Mouse (Mus musculus) liver, embryonic 13.5 days (tissue): ENCODE results near the gene Tmtc1. TPM values are rescaled to one million over a fixed set of nuclear protein-coding genes. Genes with fewer than 3 reads are reported as not detected.

Experiments used
- ATAC-seq: fragments of 200-750 bp; cut with Nextera tagmentation; 2 replicates; pipeline ENCODE4 v1.8.0; 2017; ENCODE audit warnings: low read depth, mild to moderate bottlenecking, moderate number of reproducible peaks, moderate library complexity
- DNase-seq: peaks from one replicate; pipeline ENCODE4 v3.0.0; 2022
- H3K27ac ChIP-seq: fragments of 300-500 bp; sonication (generic); 2 replicates; pipeline ENCODE4 v1.5.1; 2015; ENCODE audit warnings: moderate library complexity, mild to moderate bottlenecking, inconsistent platforms
- H3K27me3 ChIP-seq: fragments of 300-500 bp; sonication (generic); 2 replicates; pipeline ENCODE4 v1.6.1; 2015; ENCODE audit warnings: mild to moderate bottlenecking, inconsistent platforms
- H3K36me3 ChIP-seq: fragments of 300-500 bp; sonication (generic); 2 replicates; pipeline ENCODE4 v1.6.1; 2015; ENCODE audit warnings: mild to moderate bottlenecking, inconsistent platforms
- H3K4me1 ChIP-seq: fragments of 300-500 bp; sonication (generic); replicated peaks from 2 replicates; pipeline ENCODE4 v1.6.1; 2015; ENCODE audit warnings: inconsistent platforms
- H3K4me2 ChIP-seq: fragments of 300-500 bp; sonication (generic); 2 replicates; pipeline ENCODE4 v1.6.1; 2015; ENCODE audit warnings: inconsistent platforms, mild to moderate bottlenecking, moderate library complexity
- H3K4me3 ChIP-seq: fragments of 300-500 bp; sonication (generic); replicated peaks from 2 replicates; pipeline ENCODE4 v1.5.1; 2015; ENCODE audit warnings: mild to moderate bottlenecking, inconsistent platforms
- H3K9ac ChIP-seq: fragments of 300-500 bp; sonication (generic); 2 replicates; pipeline ENCODE4 v1.6.1; 2015; ENCODE audit warnings: mild to moderate bottlenecking, inconsistent platforms
- H3K9me3 ChIP-seq: fragments of 300-500 bp; sonication (generic); replicated peaks from 2 replicates; pipeline ENCODE4 v1.6.1; 2016; ENCODE audit warnings: inconsistent platforms
- WGBS: fragments of 180-500 bp; shearing (Covaris S2); methylation state at CpG from one replicate; pipeline ENCODE4 v1.1.7; 2015; ENCODE audit not compliant: insufficient replicate concordance; 5-methylcytosine and 5-hydroxymethylcytosine counted together
- polyA plus RNA-seq: library from polyadenylated mRNA; unstranded; fragments of >200 nt; fragmentation: Nextera tagmentation; extraction: Ambion mirVana; gene quantifications from 2 replicates; pipeline ENCODE4 v1.2.1, GENCODE M21; 2015

Gene Tmtc1
- polyA plus RNA-seq, 1 experiment from 2014 or later, result 0.10 TPM

DNA sequence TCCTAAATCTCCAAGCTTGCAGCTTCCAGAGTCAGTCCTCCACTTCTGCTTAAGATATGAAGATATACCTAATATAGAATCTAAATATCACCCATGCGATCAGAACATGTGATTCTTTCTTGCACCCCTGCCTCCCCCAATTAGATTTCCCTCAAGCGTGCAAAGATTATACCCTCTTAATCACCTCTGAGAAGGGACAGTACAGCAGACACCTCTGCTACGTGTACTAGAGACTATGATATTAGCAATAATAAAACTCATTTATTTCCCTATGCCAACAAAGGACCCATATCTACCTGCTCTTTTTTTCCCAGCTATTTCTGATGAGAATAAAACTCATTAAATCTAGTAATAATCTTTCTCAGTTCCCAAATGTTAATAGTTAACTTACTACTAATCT, 49.9 kb downstream of the Tmtc1 start:
- no peak for ATAC-seq
- H3K9me3 ChIP-seq, result no peaks in the 10 kb centered on the region
- H3K4me2 ChIP-seq, result no peak overlapping the region
- no peak for DNase-seq
- 0 out of 2 replicates have a peak, but pooled peaks cover 3% of the 10 kb centered on the region for H3K27me3 ChIP-seq
- H3K36me3 ChIP-seq, result no peaks in the 10 kb centered on the region
- no peaks in the 10 kb centered on the region for H3K4me1 ChIP-seq
- 73% methylated on average over 3 of the region's 3 CpGs for WGBS
- no peak overlapping the region for H3K9ac ChIP-seq
- H3K4me3 ChIP-seq, result no peak overlapping the region
- H3K27ac ChIP-seq, result no peak overlapping the region

DNA sequence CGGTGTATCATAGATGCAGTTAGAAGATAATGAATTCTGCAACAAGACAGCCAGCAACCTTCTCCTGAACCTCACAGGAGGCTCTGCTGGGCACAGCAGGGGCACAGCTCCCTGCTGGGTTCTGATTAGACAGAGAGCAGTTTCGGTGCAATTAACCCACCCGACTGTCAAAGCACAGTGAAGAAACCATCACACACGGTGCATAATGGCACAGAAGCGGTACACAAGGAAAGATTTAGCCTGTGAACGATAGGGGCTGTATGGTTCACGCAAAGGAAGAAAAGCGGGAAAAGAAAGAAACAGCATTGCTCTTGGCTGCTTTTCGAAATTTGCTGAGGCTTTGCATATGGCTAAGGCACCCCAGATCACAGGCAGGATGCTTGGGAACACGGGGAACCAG, 52.0 kb downstream of the Tmtc1 start:
- Histone ChIP-seq H3K36me3 (no peaks in the 10 kb centered on the region), H3K27ac (no peak overlapping the region), H3K27me3 (no peaks in the 10 kb centered on the region), H3K4me3 (no peak overlapping the region), H3K9me3 (no peaks in the 10 kb centered on the region), H3K4me2 (no peak overlapping the region), H3K4me1 (no peaks in the 10 kb centered on the region), H3K9ac (no peak overlapping the region)
- 59% methylated on average over 10 of the region's 10 CpGs for WGBS
- no peak for DNase-seq
- no peak for ATAC-seq

DNA sequence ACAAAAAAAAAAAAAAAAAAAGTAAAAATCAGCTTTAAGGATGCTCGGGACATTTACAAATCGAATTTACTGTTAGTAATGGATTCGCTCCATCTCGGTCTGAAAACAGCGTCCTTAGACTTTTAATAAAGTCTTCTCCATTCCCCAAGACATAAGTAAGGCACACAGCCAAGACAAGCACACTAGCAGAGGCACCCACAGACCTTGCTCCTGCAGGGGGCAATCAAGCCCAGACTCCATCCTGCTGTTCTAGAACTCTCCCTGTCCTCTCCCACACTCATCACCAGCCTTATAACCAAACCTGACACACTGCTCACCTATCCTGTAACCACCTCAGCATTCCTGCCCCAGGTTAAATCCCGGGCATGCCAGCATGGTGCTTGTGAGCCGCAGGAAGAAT, 52.9 kb downstream of the Tmtc1 start:
- ATAC-seq (no peak), DNase-seq (no peak)
- no peaks in the 10 kb centered on the region for H3K27me3 ChIP-seq
- H3K4me1 ChIP-seq, result no peaks in the 10 kb centered on the region
- no peak overlapping the region for H3K4me3 ChIP-seq
- no peak overlapping the region for H3K4me2 ChIP-seq
- H3K36me3 ChIP-seq, result no peaks in the 10 kb centered on the region
- no peak overlapping the region for H3K9ac ChIP-seq
- H3K9me3 ChIP-seq, result no peaks in the 10 kb centered on the region
- H3K27ac ChIP-seq, result no peak overlapping the region
- WGBS, result 68% methylated on average over 7 of the region's 7 CpGs

DNA sequence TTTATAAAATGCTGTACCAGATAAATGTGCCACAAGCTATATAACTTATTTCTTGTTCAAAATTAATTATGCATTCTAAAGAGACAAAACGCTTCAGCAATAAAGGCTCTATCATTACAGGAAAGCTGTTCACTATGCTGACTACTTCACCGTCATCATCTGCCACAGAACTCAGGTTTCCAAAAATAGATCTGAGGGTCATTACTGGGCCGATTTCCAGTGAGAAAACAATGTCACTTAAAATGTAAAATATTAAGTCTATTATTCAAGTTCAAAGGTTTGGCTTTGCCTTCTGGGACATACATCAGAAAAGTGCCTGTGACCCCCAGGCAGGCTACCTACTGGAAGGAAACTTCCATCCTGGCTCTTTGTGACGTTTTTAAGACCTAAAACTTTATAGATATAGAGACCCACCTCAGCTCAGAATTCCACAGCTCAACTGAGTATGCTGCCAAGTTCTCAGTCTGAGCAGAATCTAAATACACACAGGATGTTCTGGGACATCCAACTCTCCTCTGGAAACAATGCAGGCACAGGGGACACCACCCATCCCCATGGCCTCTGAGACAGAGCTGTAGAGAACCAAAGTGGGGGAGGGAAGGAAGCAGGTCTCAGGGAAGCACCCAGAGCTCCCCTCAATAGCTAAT, 53.4 kb downstream of the Tmtc1 start:
- Histone ChIP-seq H3K4me3 (no peak overlapping the region), H3K36me3 (no peaks in the 10 kb centered on the region), H3K4me1 (no peaks in the 10 kb centered on the region), H3K9me3 (no peaks in the 10 kb centered on the region), H3K4me2 (no peak overlapping the region), H3K27ac (no peak overlapping the region), H3K9ac (no peak overlapping the region), H3K27me3 (no peaks in the 10 kb centered on the region)
- no peak for DNase-seq
- no peak for ATAC-seq
- 40% methylated on average over 4 of the region's 4 CpGs for WGBS

DNA sequence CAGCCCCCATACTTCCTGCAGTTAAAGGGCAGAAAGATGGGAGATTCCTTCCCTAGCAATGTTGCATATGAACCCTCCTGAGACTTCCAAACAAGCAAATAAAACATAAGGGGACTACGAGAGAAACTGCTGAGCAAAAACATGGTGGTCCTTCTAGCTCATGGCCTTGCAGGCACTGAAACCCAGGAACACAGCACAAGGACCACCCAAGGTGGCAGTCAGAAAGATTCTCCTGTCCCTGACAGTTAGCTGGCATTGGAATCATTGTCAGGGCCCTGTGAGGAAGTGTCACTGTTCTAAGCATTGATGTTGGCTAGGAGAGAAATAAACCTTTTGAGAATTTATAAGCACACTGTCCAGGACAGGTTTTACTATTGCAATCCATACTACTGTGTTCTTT, 56.2 kb downstream of the Tmtc1 start:
- no peak overlapping the region for H3K4me3 ChIP-seq
- no peaks in the 10 kb centered on the region for H3K4me1 ChIP-seq
- WGBS, result 60% methylated on average over 1 of the region's 1 CpGs
- no peaks in the 10 kb centered on the region for H3K27me3 ChIP-seq
- no peaks in the 10 kb centered on the region for H3K36me3 ChIP-seq
- no peak for ATAC-seq
- no peak for DNase-seq
- no peak overlapping the region for H3K4me2 ChIP-seq
- H3K9me3 ChIP-seq, result no peaks in the 10 kb centered on the region
- no peak overlapping the region for H3K9ac ChIP-seq
- H3K27ac ChIP-seq, result no peak overlapping the region

DNA sequence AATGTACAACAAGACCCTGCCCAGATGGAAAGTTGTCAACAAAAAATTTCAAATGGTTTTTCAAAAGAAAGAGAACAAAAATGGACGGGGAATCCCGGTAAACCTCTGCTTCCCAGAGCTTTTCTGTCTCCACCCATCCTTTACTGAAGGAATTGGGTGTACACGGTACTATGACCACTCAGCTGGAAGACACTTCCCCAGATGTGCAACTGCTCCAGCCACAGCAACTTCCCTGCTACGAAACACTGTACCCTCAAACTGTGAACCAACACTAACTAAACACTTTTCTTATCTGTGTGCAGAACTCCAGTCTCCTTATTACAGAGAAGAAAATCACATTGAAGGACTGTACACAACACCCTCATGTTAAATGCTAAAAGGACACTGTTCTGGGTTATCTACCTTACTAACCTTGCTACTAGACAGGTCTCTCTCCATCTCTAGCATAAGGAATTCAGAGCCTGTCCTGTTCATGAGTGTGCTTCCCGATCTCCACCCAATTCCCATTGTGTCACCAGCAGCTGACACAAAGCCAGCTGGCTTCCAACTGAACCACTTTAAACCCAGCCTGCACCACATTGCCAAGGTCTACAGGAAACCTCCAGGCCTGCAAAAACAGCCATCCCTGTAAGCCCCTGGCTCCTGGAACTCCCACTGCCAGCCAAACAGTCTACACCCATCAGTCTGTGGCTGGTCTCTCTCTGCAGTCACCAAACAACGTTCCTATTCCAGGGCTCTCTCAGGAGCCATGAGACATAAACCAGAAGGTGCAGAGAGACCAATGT, 59.9 kb downstream of the Tmtc1 start:
- no peaks in the 10 kb centered on the region for H3K4me1 ChIP-seq
- WGBS, result 55% methylated on average over 6 of the region's 6 CpGs
- no peak overlapping the region for H3K9ac ChIP-seq
- ATAC-seq (no peak), DNase-seq (no peak)
- H3K9me3 ChIP-seq, result no peaks in the 10 kb centered on the region
- no peak overlapping the region for H3K4me3 ChIP-seq
- no peaks in the 10 kb centered on the region for H3K27me3 ChIP-seq
- no peak overlapping the region for H3K27ac ChIP-seq
- no peak overlapping the region for H3K4me2 ChIP-seq
- no peaks in the 10 kb centered on the region for H3K36me3 ChIP-seq

DNA sequence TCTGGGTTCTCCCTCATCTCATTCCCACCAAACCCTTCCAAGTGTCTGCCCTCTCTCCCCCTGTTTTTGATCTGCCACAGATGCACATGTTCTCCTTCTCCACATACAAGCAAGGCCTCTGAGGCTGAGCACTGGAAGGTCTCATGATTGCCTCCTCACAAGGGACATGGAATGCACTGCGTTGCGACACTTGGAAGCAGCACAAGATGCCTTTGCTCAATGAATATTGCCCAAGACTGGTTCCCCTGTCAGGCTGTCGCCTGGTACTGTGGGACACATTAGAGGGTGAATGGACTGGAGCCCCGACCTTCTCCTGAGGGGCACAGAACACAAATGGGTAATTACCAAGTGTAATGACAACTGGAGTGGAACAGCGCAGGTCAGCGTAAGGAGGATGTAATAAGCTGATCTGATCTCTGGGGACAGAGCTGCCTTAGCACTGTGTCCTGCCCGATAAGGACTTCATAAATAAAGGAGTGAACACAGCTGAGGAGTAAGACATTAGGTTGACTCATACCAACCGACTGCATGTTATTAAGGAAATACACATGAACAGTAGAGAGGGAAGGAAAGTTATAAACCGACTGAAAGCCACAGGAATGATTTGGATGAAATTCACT, 62.9 kb downstream of the Tmtc1 start:
- H3K9ac ChIP-seq, result no peak overlapping the region
- ATAC-seq, result no peak
- H3K4me3 ChIP-seq, result no peak overlapping the region
- no peak overlapping the region for H3K27ac ChIP-seq
- WGBS, result 70% methylated on average over 9 of the region's 9 CpGs
- H3K4me1 ChIP-seq, result no peaks in the 10 kb centered on the region
- H3K9me3 ChIP-seq, result no peaks in the 10 kb centered on the region
- H3K36me3 ChIP-seq, result no peaks in the 10 kb centered on the region
- no peak overlapping the region for H3K4me2 ChIP-seq
- H3K27me3 ChIP-seq, result no peaks in the 10 kb centered on the region
- no peak for DNase-seq

DNA sequence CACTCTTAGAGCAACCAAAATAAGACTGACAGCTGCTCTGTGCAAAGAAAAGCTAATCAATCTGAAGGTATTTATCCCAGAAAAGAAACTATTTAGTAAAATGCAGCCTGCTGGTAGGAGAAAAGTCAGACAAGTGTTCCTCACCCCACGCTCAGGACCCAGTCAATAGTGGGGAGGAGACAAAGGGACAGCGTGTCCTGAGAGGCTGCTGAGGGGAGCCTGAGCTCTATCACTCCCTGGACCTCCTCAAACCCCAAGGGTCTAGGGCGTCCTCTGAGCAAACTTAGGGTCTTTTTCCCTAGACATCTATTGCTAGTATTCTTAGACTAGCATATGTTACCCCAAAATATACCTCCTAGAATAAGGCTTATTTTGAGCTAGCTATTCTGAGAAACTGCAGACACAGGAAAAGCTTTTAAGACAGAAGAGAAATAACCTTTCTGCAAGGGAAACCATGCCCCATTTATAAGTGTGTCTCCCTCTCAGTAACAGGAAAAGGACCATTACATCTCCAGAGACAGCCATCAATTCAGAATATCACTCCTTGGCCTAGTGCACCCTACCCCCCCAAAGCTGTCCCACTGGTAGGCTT, 68.5 kb downstream of the Tmtc1 start:
- Histone ChIP-seq H3K9me3 (no peaks in the 10 kb centered on the region), H3K27ac (no peak overlapping the region), H3K9ac (no peak overlapping the region), H3K4me2 (no peak overlapping the region), H3K4me3 (no peak overlapping the region), H3K27me3 (no peaks in the 10 kb centered on the region), H3K4me1 (no peaks in the 10 kb centered on the region), H3K36me3 (no peaks in the 10 kb centered on the region)
- DNase-seq, result no peak
- WGBS, result 42% methylated on average over 3 of the region's 3 CpGs
- no peak for ATAC-seq

DNA sequence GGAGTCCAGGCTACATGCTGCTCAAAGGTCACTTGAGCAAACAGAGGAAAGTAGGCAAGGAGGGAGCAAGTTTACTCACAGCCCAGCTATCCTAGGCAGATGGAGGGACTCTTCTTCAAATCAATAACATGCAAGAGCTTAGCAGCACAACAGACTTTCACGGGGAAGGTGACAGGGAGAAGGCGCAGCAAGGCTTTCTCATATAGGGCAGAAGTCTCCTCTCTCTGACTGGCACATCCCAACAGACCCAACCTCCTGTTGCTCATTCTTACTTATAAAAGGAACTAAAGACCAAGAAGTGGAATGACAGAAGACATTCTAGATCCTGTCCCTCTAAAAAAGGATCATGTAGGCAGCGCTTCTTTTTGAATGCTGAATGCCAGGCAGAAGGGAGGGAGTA, 69.2 kb downstream of the Tmtc1 start:
- Histone ChIP-seq H3K9me3 (no peaks in the 10 kb centered on the region), H3K27me3 (no peaks in the 10 kb centered on the region), H3K27ac (no peak overlapping the region), H3K4me3 (no peak overlapping the region), H3K9ac (no peak overlapping the region), H3K4me2 (no peak overlapping the region), H3K36me3 (no peaks in the 10 kb centered on the region), H3K4me1 (no peaks in the 10 kb centered on the region)
- ATAC-seq (no peak), DNase-seq (no peak)
- 56% methylated on average over 3 of the region's 3 CpGs for WGBS

DNA sequence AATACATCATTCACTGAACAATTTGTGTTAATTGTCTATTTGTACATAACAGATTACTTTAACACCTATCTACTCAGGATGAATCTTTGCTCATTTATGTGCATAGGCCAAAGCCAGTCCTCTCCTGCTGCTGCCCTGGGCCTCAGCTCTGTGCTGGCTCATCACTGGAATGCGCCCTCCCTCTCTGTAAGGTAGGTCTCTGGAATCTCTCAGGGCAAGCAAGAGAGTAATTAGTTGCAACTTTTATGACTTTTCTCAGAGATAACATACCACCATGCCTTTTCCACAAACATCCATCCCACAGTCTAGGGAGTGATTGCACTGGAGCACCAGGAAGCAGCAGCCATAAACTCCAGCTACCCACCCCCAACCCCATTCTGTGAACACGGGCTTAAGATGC, 70.7 kb downstream of the Tmtc1 start:
- Histone ChIP-seq H3K4me1 (no peaks in the 10 kb centered on the region), H3K9ac (no peak overlapping the region), H3K4me3 (no peak overlapping the region), H3K27me3 (no peaks in the 10 kb centered on the region), H3K27ac (no peak overlapping the region), H3K4me2 (no peak overlapping the region), H3K36me3 (no peaks in the 10 kb centered on the region), H3K9me3 (no peaks in the 10 kb centered on the region)
- WGBS, result 55% methylated on average over 2 of the region's 2 CpGs
- DNase-seq, result no peak
- ATAC-seq, result no peak

DNA sequence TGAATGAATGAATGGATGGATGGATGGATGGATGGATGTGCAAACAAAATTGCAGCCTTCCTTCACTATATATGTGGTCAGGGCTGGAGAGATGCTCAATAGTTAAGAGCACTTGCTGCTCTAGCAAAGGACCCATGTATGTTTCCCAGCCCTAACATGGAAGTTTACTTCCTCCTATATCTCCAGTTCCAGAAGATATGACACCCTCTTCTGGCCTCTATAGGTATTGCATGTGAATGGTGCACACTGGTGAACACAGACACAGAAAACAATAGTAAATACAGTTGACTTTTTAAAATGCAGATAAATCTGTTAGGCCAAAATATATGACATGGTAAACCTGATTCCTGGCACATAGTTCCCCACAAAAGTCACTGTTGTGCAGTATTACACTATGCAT, 73.0 kb downstream of the Tmtc1 start:
- no peak overlapping the region for H3K27ac ChIP-seq
- H3K27me3 ChIP-seq, result no peaks in the 10 kb centered on the region
- no peaks in the 10 kb centered on the region for H3K36me3 ChIP-seq
- no peaks in the 10 kb centered on the region for H3K4me1 ChIP-seq
- ATAC-seq, result no peak
- no peak overlapping the region for H3K4me3 ChIP-seq
- no peak overlapping the region for H3K9ac ChIP-seq
- H3K4me2 ChIP-seq, result no peak overlapping the region
- DNase-seq, result no peak
- no peaks in the 10 kb centered on the region for H3K9me3 ChIP-seq
